Mouse (Mus musculus) cerebellum, adult 2 months (tissue): Measurements from ENCODE around the gene Strn. TPM values are rescaled to one million over a fixed set of nuclear protein-coding genes. Genes with fewer than 3 reads are reported as not detected.

Experiments
- DNase-seq, 2 experiments: peaks; one replicate each; pipeline ENCODE4 v3.0.0; 2021
- H3K27ac ChIP-seq: fragments of 200-500 bp; 2 replicates; pipeline ENCODE4 v1.5.1; 2012; ENCODE audit warnings: low read length, control low read depth, inconsistent platforms; ENCODE audit not compliant: insufficient read depth
- H3K27me3 ChIP-seq: fragments of 200-500 bp; 2 replicates; pipeline ENCODE4 v1.6.1; 2012; ENCODE audit warnings: inconsistent platforms, mild to moderate bottlenecking, low read length, moderate library complexity; ENCODE audit not compliant: control insufficient read depth, insufficient read depth
- H3K4me1 ChIP-seq: fragments of 200-500 bp; 2 replicates; pipeline ENCODE4 v1.6.1; 2011; ENCODE audit warnings: low read length; ENCODE audit not compliant: control insufficient read depth, insufficient read depth
- H3K4me3 ChIP-seq: fragments of 200-500 bp; replicated peaks from 2 replicates; pipeline ENCODE3; 2011; ENCODE audit warnings: mild to moderate bottlenecking, low read depth, low read length, control low read depth; ENCODE audit not compliant: insufficient read depth
- CTCF ChIP-seq: fragments of 200-500 bp; IDR thresholded peaks from 2 replicates; pipeline ENCODE4 v1.5.1; 2011; ENCODE audit warnings: low read depth, mild to moderate bottlenecking, control low read depth, low read length, moderate library complexity, borderline replicate concordance; ENCODE audit not compliant: insufficient read depth
- POLR2A ChIP-seq: fragments of 200-500 bp; IDR thresholded peaks from 2 replicates; pipeline ENCODE4 v1.6.1; 2011; ENCODE audit warnings: low read length, control low read depth, borderline replicate concordance; ENCODE audit not compliant: insufficient read depth
- WGBS: fragments of 180-500 bp; shearing (Covaris S2); methylation state at CpG from one replicate; pipeline ENCODE4 v1.1.7; 2018; 5-methylcytosine and 5-hydroxymethylcytosine counted together
- polyA plus RNA-seq: library from polyadenylated mRNA; depleted of rRNA; stranded (reverse); fragments of >200 nt; gene quantifications from 2 replicates; pipeline ENCODE4 v1.2.3, GENCODE M21; 2012; rRNA removed

Strn gene
- 24.6 and 25.0 TPM in 2 replicates for polyA plus RNA-seq

DNA sequence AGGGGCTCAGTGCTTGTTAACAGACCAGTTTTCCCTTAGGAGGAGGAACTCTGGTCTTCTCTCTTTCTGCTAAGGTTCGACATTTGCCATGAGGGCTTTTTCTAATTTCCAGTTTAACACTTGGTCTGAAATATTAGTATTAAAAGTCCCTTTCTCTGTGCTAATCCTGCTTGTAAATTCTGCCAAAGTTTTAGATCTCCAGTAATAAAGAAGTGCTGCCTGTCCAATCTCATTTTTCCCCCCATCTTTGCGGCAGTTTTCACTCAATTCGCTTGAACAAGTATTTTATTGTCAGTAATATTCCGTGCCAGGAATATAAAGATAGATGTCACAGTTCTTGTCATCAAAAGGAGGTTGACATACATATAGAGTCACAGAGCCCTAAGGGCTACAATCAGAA lies at the start of gene Strn:
Gene Strn, minus strand, starts transcription at position 101 of the 400 bp plus-strand sequence.
- WGBS, result 22% methylated on average over 4 of the region's 4 CpGs
- H3K4me3 ChIP-seq, result peak within 1 kb of the TSS; percentile 92

DNA sequence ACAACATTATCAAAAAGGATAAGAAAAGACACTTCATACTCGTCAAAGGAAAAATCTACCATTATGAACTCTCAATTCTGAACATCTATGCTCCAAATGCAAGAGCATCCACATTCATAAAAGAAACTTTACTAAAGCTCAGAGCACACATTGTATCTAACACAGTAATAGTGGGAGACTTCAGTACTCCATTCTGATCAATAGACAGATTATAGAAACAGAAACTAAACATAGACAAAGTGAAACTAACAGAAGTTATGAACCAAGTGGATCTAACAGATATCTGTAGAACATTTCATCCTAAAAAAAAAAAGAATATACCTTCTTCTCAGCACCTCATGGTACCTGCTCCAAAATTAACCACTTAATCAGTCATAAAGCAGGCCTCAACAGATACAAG lies 41.8 kb upstream of the Strn start:
- TF ChIP-seq CTCF, result no peak
- TF ChIP-seq POLR2A, result no peak
- WGBS, result 96% methylated on average over 1 of the region's 1 CpGs
- no peaks in the 10 kb centered on the region for H3K4me1 ChIP-seq
- H3K27ac ChIP-seq, result no peak overlapping the region
- no peaks in the 10 kb centered on the region for H3K27me3 ChIP-seq
- no peak overlapping the region for H3K4me3 ChIP-seq
- no peak for DNase-seq

More for the DNA sequence above, at the start of gene Strn:
- TF ChIP-seq CTCF (no peak), POLR2A (no peak)
- DNase-seq, result no peak
- Histone ChIP-seq H3K4me1 (peaks cover 5% of the 10 kb centered on the region; the same call in 1 of the 2 replicates), H3K27me3 (no peaks in the 10 kb centered on the region), H3K27ac (peak within 1 kb of the TSS; percentile 85)

DNA sequence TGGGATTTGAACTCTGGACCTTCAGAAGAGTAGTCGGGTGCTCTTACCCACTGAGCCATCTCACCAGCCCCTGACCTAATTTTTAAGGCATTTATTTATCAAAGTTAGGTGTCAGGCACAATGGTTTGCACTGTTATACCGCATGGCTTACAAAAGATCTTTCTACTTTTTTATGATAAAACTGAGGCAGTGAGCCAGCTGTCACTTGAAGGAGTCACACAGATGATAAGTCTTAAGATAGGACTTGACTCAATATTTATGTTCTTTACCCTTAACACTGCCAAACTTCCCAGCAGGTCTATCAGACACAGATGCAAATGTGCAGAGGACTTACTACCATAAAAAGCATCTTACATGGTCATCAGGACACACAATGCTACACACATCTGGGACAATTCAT lies 35.3 kb upstream of the Strn start:
- Histone ChIP-seq H3K27me3 (no peaks in the 10 kb centered on the region), H3K4me1 (no peaks in the 10 kb centered on the region), H3K27ac (no peak overlapping the region), H3K4me3 (no peak overlapping the region)
- TF ChIP-seq CTCF, result no peak
- TF ChIP-seq POLR2A, result no peak
- 92% methylated on average over 2 of the region's 2 CpGs for WGBS
- no peak for DNase-seq

DNA sequence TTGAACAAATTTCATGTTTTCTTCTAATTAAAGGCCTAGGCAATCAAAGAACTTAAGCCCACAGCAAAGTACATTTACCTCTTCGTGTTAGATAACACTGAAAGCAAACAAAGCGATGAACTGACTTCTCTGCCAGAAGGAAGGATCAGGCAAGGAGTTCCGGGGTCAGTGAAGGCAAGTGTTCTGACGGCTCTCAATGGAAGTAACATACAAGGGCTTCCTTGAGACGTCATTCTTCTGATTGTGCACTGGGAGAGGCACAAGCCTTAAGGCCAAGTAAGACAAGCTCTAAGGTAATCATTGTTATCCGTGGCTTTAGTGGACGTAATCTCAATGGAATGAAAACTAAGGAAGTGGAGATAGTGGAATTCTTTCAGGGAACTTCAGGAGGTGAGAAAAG lies 33.9 kb upstream of the Strn start:
- Histone ChIP-seq H3K4me1 (no peaks in the 10 kb centered on the region), H3K27me3 (no peaks in the 10 kb centered on the region), H3K4me3 (no peak overlapping the region), H3K27ac (no peak overlapping the region)
- no peak for DNase-seq
- TF ChIP-seq POLR2A, result no peak
- no peak for TF ChIP-seq CTCF
- WGBS, result 88% methylated on average over 7 of the region's 7 CpGs

DNA sequence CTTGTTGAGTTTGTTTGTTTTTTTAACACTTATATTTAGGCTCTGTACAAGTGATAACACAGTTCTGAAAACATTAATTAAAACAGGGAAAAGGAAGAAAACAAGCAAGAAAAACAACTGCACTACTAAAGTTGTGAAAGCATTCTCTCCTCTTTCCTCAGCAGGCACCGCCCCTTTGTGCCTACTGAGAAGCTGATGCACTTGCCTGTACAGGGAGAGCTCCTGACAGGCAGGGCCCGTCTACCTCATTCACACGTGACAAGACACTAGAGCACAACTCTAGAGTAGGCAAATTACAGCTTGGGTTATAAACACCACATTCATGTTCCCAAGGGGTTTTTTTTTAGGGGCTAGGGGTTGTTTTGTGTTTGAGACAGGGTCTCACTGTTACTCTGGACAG lies 32.3 kb upstream of the Strn start:
- 83% methylated on average over 3 of the region's 3 CpGs for WGBS
- H3K27ac ChIP-seq, result no peak overlapping the region
- DNase-seq, result no peak
- H3K4me1 ChIP-seq, result no peaks in the 10 kb centered on the region
- no peak overlapping the region for H3K4me3 ChIP-seq
- H3K27me3 ChIP-seq, result no peaks in the 10 kb centered on the region
- TF ChIP-seq CTCF (no peak), POLR2A (no peak)

DNA sequence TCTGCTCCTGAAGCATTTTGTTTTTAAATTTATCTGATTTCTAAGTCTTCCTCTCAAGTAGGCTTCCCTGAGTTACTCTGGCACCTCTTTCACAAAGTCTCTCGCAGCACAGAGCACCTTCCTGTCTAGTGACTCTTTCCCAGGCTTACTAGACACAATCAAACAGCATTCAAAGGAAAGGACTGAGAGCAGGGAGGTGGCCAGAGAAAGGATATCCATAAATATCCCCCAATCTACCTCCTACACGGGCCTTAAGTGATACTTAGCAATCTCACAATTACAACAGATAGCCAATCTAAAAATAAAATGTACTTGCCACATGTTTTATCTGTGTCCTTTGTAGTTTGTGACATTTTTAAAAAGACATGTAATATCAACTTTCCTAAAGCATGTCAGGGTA lies 31.9 kb upstream of the Strn start:
- Histone ChIP-seq H3K27ac (no peak overlapping the region), H3K4me3 (no peak overlapping the region), H3K4me1 (no peaks in the 10 kb centered on the region), H3K27me3 (no peaks in the 10 kb centered on the region)
- no peak for TF ChIP-seq POLR2A
- DNase-seq, result no peak
- 90% methylated on average over 2 of the region's 2 CpGs for WGBS

GRCm38 (mm10) chr17:78767546-78767945 lies 30.6 kb upstream of the Strn start:
- no peaks in the 10 kb centered on the region for H3K4me1 ChIP-seq
- H3K27me3 ChIP-seq, result no peaks in the 10 kb centered on the region
- WGBS, result 72% methylated on average over 8 of the region's 8 CpGs
- no peak overlapping the region for H3K27ac ChIP-seq
- TF ChIP-seq CTCF (no peak), POLR2A (no peak)
- no peak overlapping the region for H3K4me3 ChIP-seq
- no peak for DNase-seq

DNA sequence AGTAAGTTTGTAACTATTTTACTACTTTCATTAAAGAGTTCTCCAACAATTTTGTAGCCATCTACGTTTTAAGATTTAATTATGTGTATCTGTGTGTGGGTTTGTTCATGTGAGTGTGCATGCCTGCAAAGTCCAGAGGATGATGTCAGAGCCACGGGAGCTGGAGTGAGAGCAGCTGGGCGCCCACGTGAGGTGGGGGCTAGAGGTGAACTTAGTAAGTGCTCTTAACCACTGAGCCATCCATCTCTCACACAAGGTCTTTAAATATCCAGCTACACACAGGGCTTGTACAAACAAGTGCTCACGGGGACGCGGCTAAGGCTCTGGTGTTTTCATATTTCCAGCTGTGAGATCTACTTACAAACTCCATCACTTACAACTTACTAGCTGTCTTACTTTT lies 29.1 kb upstream of the Strn start:
- no peaks in the 10 kb centered on the region for H3K27me3 ChIP-seq
- DNase-seq, result no peak
- 85% methylated on average over 7 of the region's 7 CpGs for WGBS
- no peak overlapping the region for H3K27ac ChIP-seq
- no peaks in the 10 kb centered on the region for H3K4me1 ChIP-seq
- TF ChIP-seq CTCF (no peak), POLR2A (no peak)
- no peak overlapping the region for H3K4me3 ChIP-seq
